Mouse (Mus musculus) cerebellum, adult 11-12 months (tissue): ENCODE results near the gene Edrf1.
"Not testable (repeated sequence)": the region's sequence is repeated elsewhere in the genome, so short reads cannot be mapped to it uniquely, and the experiment has no call there.

Experiments used
- DNase-seq: peaks from one replicate; pipeline ENCODE4 v3.0.0; 2022

The Edrf1 gene

GRCm38 (mm10) chr7:133662467-133662866 is 25.1 kb downstream of the Edrf1 start:
- DNase-seq, result no peak

GRCm38 (mm10) chr7:133669071-133669470 is 31.7 kb downstream of the Edrf1 start:
- no peak for DNase-seq

GRCm38 (mm10) chr7:133669946-133670345 is 32.6 kb downstream of the Edrf1 start:
- DNase-seq, result no peak

GRCm38 (mm10) chr7:133670846-133671245 is 33.5 kb downstream of the Edrf1 start:
- no peak for DNase-seq

- DNase-seq, result no peak
Observed at GRCm38 (mm10) chr7:133676002-133676401, 38.7 kb downstream of the Edrf1 start.

GRCm38 (mm10) chr7:133678716-133679115 is 41.4 kb downstream of the Edrf1 start:
- DNase-seq, result peak; percentile 86

GRCm38 (mm10) chr7:133679439-133679838 is 42.1 kb downstream of the Edrf1 start:
- DNase-seq, result peak; percentile 39

GRCm38 (mm10) chr7:133679961-133680360 is 42.6 kb downstream of the Edrf1 start, which contains the start of gene Mmp21:
Gene Mmp21, minus strand, starts transcription at chr7:133680061.
- DNase-seq, result no peak

GRCm38 (mm10) chr7:133683626-133684025 is 46.3 kb downstream of the Edrf1 start:
- DNase-seq, result no peak

- DNase-seq, result no peak
Observed at GRCm38 (mm10) chr7:133684110-133684509, 46.8 kb downstream of the Edrf1 start.

GRCm38 (mm10) chr7:133684701-133685100 is 47.4 kb downstream of the Edrf1 start:
- DNase-seq, result no peak

- DNase-seq, result not testable (repeated sequence)
Observed at GRCm38 (mm10) chr7:133685644-133686043, 48.3 kb downstream of the Edrf1 start.

- no peak for DNase-seq
Observed at GRCm38 (mm10) chr7:133698021-133698709, 60.8 kb downstream of the Edrf1 start.

- DNase-seq, result no peak
Observed at GRCm38 (mm10) chr7:133699885-133700284, 62.5 kb downstream of the Edrf1 start.

GRCm38 (mm10) chr7:133701366-133701765 is 64.0 kb downstream of the Edrf1 start:
- no peak for DNase-seq

- no peak for DNase-seq
Observed at GRCm38 (mm10) chr7:133702333-133702732, 65.0 kb downstream of the Edrf1 start.

- DNase-seq, result no peak
Observed at GRCm38 (mm10) chr7:133703906-133704305, 66.6 kb downstream of the Edrf1 start.

GRCm38 (mm10) chr7:133707301-133707700 is 70.0 kb downstream of the Edrf1 start:
- no peak for DNase-seq

GRCm38 (mm10) chr7:133715387-133715786 is 78.0 kb downstream of the Edrf1 start:
- no peak for DNase-seq

- DNase-seq, result no peak
Observed at GRCm38 (mm10) chr7:133718580-133718979, 81.2 kb downstream of the Edrf1 start.

- no peak for DNase-seq
Observed at GRCm38 (mm10) chr7:133720616-133721015, 83.3 kb downstream of the Edrf1 start.
